Mouse (Mus musculus) embryonic fibroblast, embryonic 13.5 days (primary cell): ENCODE measurements around the gene Tuba4a. TPM values are rescaled to one million over a fixed set of nuclear protein-coding genes. Genes with fewer than 3 reads are reported as not detected.

Source experiments
- H3K27ac ChIP-seq: 2 replicates; pipeline ENCODE4 v1.5.1; 2012; ENCODE audit warnings: low read length, control low read depth, inconsistent platforms; ENCODE audit not compliant: insufficient read depth
- H3K4me1 ChIP-seq: 2 replicates; pipeline ENCODE4 v1.6.1; 2011; ENCODE audit warnings: low read length; ENCODE audit not compliant: control insufficient read depth, insufficient read depth
- H3K4me3 ChIP-seq: 2 replicates; pipeline ENCODE4 v1.5.1; 2011; ENCODE audit warnings: mild to moderate bottlenecking, control low read depth, low read length; ENCODE audit not compliant: insufficient read depth
- CTCF ChIP-seq: IDR thresholded peaks from 2 replicates; pipeline ENCODE4 v1.5.1; 2011; ENCODE audit warnings: mild to moderate bottlenecking, control low read depth, low read length, moderate library complexity, borderline replicate concordance; ENCODE audit not compliant: insufficient read depth
- POLR2A ChIP-seq: IDR thresholded peaks from 2 replicates; pipeline ENCODE4 v1.6.1; 2011; ENCODE audit warnings: low read depth, mild to moderate bottlenecking, control low read depth, low read length, moderate library complexity
- polyA plus RNA-seq: library from polyadenylated mRNA; stranded (reverse); fragments of >200 nt; gene quantifications from 2 replicates; pipeline ENCODE4 v1.2.4, GENCODE M21; 2011; ENCODE audit warnings: low read depth; ENCODE audit not compliant: missing spikeins, insufficient read length

Gene Tuba4a
- polyA plus RNA-seq: 27.8 and 46.8 TPM in 2 replicates

DNA sequence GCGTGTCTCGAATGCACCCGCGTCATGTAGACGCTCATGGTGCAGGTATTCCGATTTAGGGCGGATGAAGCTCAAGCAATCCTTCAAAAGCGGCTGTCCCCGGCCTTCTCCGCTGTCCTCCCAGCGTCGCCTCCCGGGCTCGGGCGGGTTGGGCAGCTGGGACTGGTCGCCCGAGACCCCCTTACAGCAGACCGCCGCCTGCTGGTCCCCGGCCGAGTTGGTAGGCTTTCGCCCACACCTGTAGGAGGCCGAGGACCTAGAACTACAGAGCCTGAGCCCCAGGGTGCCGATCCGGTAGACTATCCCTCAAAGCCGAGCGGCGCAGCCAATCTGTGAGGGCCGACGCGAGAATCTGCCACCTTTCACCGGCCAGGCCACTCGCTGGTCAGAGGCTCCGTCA lies at the start of gene Tuba4a:
Gene Tuba4a (minus strand): TSS at position 335 of the 400 bp plus-strand sequence.
- TF ChIP-seq CTCF (no peak), POLR2A (no peak)
- H3K27ac ChIP-seq: no peak within 1 kb of the TSS

DNA sequence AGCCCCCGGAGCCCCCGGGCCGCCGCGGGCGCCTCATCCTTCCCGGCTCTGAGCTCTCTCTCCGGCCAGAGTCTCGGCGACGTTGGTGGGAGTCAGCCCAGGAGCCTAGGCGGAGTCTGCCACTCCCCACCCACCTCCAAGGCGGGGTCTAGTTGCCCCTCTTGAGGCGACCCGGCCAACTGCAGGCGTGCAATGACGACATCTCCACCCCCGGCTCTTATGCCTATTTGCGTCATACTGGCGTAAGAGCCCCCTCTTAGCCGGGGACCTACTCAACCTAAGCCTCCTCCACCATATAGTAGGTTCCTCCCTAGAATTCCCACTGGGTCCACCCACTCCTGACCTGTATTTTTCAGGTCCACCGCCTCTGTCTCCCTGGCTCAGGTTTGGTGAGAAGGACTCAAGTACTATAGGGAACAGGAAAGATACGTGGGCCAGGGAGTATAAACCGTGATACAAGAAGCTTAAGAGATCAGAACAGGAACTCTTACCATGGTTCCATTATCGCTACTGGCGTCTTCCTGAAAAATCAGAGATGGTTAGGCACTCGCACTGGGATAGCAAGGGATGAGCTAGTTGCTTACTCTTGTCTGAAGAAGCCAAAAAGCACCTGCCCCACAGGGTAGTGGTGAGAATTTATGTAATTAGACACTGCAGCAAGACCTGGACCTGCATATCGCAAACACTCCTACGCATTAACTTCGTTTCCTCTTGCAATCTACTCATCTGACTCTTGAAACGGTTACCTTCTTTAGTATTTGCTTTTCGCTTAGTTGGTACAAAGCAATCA lies 44.6 kb upstream of the Tuba4a start, which contains the start of gene Ptprn:
Gene Ptprn (minus strand): TSS at position 412 of the 790 bp plus-strand sequence.
- peak within 1 kb of the TSS; percentile 92 for H3K4me3 ChIP-seq

More for the DNA sequence above, at the start of gene Tuba4a:
- peaks cover 4% of the 10 kb centered on the region; the same call in 1 of the 2 replicates for H3K4me1 ChIP-seq
- peak within 1 kb of the TSS; percentile 57 for H3K4me3 ChIP-seq

DNA sequence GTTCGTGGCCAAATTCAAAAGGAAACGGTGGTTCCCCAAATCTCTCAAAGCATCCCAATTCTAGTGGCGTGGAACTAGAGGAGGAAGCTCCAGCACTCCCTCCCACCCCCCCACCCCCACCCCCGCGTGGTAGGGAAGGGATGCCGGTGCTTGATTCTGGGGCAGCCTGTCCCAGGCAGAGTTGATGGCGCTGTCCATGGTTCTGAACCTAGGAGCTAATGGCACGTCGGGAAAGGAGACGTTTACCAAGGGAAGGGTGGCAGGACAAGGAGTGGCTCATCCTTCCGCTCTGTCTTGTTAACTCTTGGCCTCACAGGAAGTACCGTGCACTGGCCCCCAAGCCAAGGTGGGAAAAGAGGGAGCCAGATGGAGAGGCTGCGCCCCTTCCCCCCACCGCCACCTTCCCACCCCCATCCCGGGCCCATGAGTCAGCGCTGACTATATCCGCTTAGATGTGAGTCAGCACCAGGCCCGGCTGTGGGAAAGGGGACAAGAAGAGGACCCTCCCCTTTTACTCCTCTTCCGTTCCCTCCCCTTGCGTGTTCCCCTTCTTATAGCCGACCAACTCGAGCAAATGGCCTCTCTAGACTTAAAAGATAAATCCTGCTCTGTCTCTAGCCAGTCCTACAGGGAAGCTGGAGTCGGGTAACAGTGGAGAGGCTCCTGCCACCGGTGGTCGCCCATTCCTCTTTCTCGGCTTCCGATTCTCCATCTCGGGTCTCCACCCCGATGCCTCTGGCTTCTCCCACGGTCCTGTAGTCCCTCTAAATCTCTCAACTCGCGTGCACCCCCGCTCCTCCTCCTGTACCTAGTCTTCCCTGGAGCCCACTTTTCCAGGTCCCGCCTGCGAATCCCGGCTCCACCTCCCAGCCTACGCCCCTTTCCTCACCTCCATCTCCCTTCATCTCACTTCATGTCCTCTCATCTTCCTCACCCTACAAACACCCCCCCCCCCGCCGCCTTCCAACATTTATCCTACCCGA lies 43.6 kb upstream of the Tuba4a start:
- TF ChIP-seq POLR2A (peak; percentile 57; the same call in 1 of the 2 replicates), CTCF (no peak)
- Histone ChIP-seq H3K4me3 (peak overlapping the region; percentile 92), H3K27ac (peak overlapping the region; percentile 76), H3K4me1 (peaks cover 6% of the 10 kb centered on the region; the same call in 1 of the 2 replicates)

More for the DNA sequence above, 44.6 kb upstream of the Tuba4a start, which contains the start of gene Ptprn:
- H3K27ac ChIP-seq: peak within 1 kb of the TSS; percentile 76
- no peak for TF ChIP-seq CTCF
- TF ChIP-seq POLR2A: peak; percentile 42; the same call in 1 of the 2 replicates
- H3K4me1 ChIP-seq: peaks cover 6% of the 10 kb centered on the region; the same call in 1 of the 2 replicates

DNA sequence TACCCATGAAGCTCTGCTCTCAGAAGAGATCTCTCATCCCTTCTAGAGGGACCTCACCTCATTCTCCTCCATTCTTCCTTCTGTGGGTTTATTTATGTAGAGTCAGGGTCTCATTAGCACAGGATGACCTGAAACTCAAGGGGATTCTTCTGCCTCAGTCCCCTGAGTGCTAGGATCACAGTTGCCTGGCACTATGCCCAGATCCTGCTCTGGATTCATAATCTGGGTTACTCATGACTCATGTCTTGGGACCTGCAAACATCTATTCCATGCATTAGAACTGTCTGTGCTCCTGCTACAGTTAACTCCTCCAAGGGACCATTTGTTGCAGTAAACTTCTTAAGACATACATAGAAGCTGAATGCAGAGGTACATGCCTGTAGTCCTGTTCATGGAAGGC lies 41.6 kb upstream of the Tuba4a start:
- Histone ChIP-seq H3K4me1 (peaks cover 6% of the 10 kb centered on the region; the same call in 1 of the 2 replicates), H3K27ac (no peak overlapping the region), H3K4me3 (no peak overlapping the region)
- TF ChIP-seq CTCF: no peak
- TF ChIP-seq POLR2A: no peak

DNA sequence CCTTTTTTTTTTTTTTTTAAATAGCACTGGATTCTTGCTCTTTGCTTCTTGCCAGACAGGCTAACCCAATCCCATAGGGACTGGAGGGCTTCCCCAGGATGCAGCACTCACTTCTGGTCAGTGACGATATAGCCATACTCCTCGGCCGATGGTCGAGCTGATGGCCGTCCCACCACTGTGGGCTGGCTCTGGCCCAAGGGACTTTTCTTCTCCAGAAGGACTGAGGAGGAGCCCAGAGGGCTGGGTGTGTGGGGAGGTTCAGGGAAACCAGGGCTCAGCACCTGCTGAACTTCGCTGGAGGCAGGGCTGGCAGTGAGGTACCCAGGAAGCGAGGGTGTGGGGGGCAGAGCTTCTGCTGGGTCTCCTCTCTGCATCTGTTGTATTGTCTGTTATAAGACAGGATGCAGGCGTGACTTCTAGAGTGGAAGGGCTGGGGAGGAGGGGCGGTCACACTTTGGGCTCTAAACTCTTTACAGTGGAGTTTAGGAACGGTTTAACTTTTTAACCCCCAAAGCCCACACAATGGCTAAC lies 35.9 kb upstream of the Tuba4a start:
- Histone ChIP-seq H3K4me1 (no peaks in the 10 kb centered on the region), H3K4me3 (no peak overlapping the region), H3K27ac (no peak overlapping the region)
- TF ChIP-seq POLR2A (no peak), CTCF (no peak)

DNA sequence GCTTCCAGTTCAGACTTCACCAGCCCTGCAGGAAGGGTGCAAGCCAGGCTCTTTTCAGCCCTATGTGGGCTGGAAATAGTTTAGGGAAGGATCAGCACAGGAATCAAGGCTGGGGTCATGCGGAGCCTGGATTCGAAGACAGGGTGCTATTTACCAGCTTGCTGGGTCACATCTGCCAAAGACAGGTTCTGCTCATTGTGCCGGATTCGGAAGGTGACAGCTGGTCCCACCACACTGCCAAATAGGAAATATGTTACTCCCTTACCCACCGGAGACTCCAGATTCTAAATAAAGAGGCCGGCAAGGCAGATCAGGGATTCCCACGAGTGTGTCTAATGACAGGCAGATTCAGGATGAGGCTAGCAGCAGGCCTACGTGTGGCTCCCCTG lies 35.0 kb upstream of the Tuba4a start:
- Histone ChIP-seq H3K4me1 (no peaks in the 10 kb centered on the region), H3K27ac (no peak overlapping the region), H3K4me3 (no peak overlapping the region)
- no peak for TF ChIP-seq CTCF
- no peak for TF ChIP-seq POLR2A

DNA sequence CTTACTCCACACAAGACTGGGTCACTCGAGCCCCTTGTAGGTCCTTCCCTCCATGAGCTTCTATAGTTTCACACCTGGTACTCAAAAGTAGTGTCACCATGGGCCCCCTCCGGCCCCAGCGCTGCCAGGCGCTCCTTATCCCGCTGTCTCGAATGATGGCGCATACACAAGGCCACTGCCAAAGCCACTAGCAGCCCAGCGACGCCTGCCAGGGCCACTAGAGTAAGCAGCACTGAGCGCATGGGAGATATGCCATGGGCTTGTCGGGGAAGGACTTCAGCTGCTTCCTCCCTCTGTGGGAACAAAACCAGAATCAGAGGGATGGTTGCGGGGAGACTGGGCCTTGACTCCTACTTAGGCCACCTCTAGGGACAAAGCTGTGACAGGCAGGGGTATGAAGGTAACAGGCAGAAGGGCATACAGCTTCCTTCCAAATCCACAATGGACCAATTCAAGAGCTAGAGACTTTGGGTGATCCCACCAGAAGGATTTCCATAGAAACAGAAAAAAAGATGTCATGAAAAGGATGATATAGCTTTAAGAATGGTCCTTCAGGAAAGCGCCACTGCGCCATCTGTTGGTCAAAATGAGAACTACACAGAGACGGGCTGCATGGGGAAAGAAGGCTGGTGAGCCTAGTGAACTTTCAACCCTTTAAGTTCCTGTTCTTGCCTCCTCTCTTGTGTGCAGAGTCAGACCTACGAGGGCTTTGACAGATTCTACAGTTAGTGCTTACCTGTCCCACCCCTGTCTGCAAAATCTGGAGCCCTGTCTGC lies 34.4 kb upstream of the Tuba4a start:
- Histone ChIP-seq H3K4me1 (no peaks in the 10 kb centered on the region), H3K4me3 (no peak overlapping the region), H3K27ac (no peak overlapping the region)
- peak; percentile 52; the same call in 1 of the 2 replicates for TF ChIP-seq CTCF
- no peak for TF ChIP-seq POLR2A

DNA sequence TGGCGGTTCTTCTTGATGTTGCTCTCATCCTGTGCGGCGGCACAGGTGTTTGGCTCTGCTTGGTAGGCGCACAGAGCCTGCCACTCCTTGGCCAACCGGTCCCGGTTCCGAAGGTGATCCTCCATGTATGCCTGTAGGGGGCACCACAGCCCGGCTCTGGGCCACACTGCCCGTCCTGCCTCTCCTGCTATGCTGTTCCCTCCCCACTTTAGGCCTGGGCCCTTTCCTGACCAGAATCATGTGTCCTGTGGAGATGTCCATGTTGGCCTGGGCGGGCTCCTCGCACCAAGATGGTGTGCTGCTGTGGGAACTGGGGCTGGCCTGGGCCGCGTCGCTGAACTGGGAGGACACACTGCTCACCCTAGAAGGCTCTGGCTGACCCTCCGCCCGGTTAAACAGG lies 33.4 kb upstream of the Tuba4a start:
- H3K27ac ChIP-seq: no peak overlapping the region
- peaks cover 5% of the 10 kb centered on the region; the same call in 1 of the 2 replicates for H3K4me1 ChIP-seq
- TF ChIP-seq CTCF (no peak), POLR2A (no peak)
- no peak overlapping the region for H3K4me3 ChIP-seq

DNA sequence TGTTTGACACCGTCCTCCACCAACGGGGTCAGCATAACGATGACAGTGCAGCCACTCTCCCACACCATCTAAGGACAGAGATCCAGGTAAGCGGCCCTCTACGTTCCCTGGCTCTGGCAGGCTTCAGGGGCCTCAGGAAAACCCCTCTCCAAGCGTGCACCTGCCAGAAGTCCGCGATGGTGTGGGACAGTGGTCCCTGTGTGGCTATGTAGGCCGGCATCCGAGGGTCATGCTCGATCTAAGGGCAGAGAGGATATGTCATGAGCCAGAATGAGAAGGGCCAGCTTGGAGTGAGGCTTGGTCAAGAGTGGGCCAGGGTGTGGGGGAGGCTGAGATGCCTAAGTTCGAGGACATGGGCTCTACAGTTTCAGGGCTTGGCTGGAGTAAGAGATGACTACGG lies 32.6 kb upstream of the Tuba4a start:
- Histone ChIP-seq H3K27ac (no peak overlapping the region), H3K4me1 (peaks cover 12% of the 10 kb centered on the region), H3K4me3 (no peak overlapping the region)
- TF ChIP-seq CTCF (no peak), POLR2A (no peak)
